Mouse (Mus musculus) forebrain, embryonic 11.5 days (tissue): ENCODE measurements around the gene L3mbtl3. TPM values are rescaled to one million over a fixed set of nuclear protein-coding genes. Genes with fewer than 3 reads are reported as not detected.
A peak's percentile ranks its signal among the peaks of the same experiment; 100 is the strongest.

Experiments
- ATAC-seq: fragments of 200-750 bp; cut with Nextera tagmentation; replicated peaks from 2 replicates; pipeline ENCODE4 v1.8.0; 2017; ENCODE audit warnings: moderate TSS enrichment; ENCODE audit not compliant: low FRiP score
- DNase-seq: peaks from one replicate; pipeline ENCODE4 v3.0.0-alpha.2; 2017; ENCODE audit warnings: low spot score
- H3K27ac ChIP-seq: fragments of 300-500 bp; sonication (generic); 2 replicates; pipeline ENCODE4 v1.5.1; 2014; ENCODE audit warnings: low read depth, low read length
- H3K27me3 ChIP-seq: fragments of 300-500 bp; sonication (generic); 2 replicates; pipeline ENCODE4 v1.6.1; 2014; ENCODE audit warnings: mild to moderate bottlenecking, low read length, mixed read lengths; ENCODE audit not compliant: control insufficient read depth, insufficient read depth
- H3K36me3 ChIP-seq: fragments of 300-500 bp; sonication (generic); 2 replicates; pipeline ENCODE4 v1.6.1; 2014; ENCODE audit warnings: mild to moderate bottlenecking, low read length, moderate library complexity, mixed read lengths; ENCODE audit not compliant: control insufficient read depth, insufficient read depth
- H3K4me1 ChIP-seq: fragments of 300-500 bp; sonication (generic); replicated peaks from 2 replicates; pipeline ENCODE4 v1.6.1; 2014; ENCODE audit warnings: low read length, mixed read lengths; ENCODE audit not compliant: control insufficient read depth, insufficient read depth
- H3K4me2 ChIP-seq: fragments of 300-500 bp; sonication (generic); 2 replicates; pipeline ENCODE4 v1.6.1; 2014; ENCODE audit warnings: low read depth, mild to moderate bottlenecking, low read length, moderate library complexity, mixed read lengths; ENCODE audit not compliant: severe bottlenecking
- H3K4me3 ChIP-seq: fragments of 300-500 bp; sonication (generic); 2 replicates; pipeline ENCODE4 v1.5.1; 2014; ENCODE audit warnings: low read depth, low read length
- H3K9ac ChIP-seq: fragments of 300-500 bp; sonication (generic); 2 replicates; pipeline ENCODE4 v1.6.1; 2014; ENCODE audit warnings: low read length
- H3K9me3 ChIP-seq: fragments of 300-500 bp; sonication (generic); 2 replicates; pipeline ENCODE4 v1.6.1; 2016; ENCODE audit warnings: low read length, mixed read lengths; ENCODE audit not compliant: control insufficient read depth
- WGBS: fragments of 180-500 bp; shearing (Covaris S2); extraction: QIAGEN DNeasy Blood & Tissue Kit; methylation state at CpG from one replicate; pipeline ENCODE4 v1.1.7; 2014; 5-methylcytosine and 5-hydroxymethylcytosine counted together
- polyA plus RNA-seq: library from polyadenylated mRNA; unstranded; fragments of >200 nt; fragmentation: Nextera tagmentation; extraction: Ambion mirVana; gene quantifications from 2 replicates; pipeline ENCODE4 v1.2.1, GENCODE M21; 2014

L3mbtl3 gene
- polyA plus RNA-seq, 1 experiment from 2014 or later = 23.2 TPM

- Histone ChIP-seq H3K9ac (peak overlapping the region; percentile 93), H3K4me1 (peaks cover 1% of the 10 kb centered on the region; the same call in 1 of the 2 replicates), H3K4me2 (peak overlapping the region; percentile 76), H3K27ac (peak overlapping the region; percentile 92), H3K27me3 (no peaks in the 10 kb centered on the region), H3K9me3 (no peaks in the 10 kb centered on the region), H3K36me3 (no peaks in the 10 kb centered on the region; the same call in 1 of the 2 replicates), H3K4me3 (peak overlapping the region; percentile 83)
- DNase-seq (peak; percentile 84), ATAC-seq (0 out of 2 replicates have a peak, but pooled peaks have one; percentile 1)
- under 1% methylated on average over 51 of the region's 51 CpGs for WGBS
Observed at GRCm38 (mm10) chr10:26372940-26373931, 2.5 kb downstream of the L3mbtl3 start.

- Histone ChIP-seq H3K9ac (no peak overlapping the region), H3K4me1 (peaks cover 1% of the 10 kb centered on the region; the same call in 1 of the 2 replicates), H3K27ac (no peak overlapping the region), H3K9me3 (no peaks in the 10 kb centered on the region), H3K4me3 (no peak overlapping the region), H3K4me2 (no peak overlapping the region), H3K27me3 (no peaks in the 10 kb centered on the region), H3K36me3 (no peaks in the 10 kb centered on the region; the same call in 1 of the 2 replicates)
- DNase-seq (peak; percentile 59), ATAC-seq (no peak)
- WGBS = 61% methylated on average over 7 of the region's 7 CpGs
Observed at GRCm38 (mm10) chr10:26371416-26371815, 4.4 kb downstream of the L3mbtl3 start.

- WGBS = 93% methylated on average over 2 of the region's 2 CpGs
Observed at GRCm38 (mm10) chr10:26364942-26365341, 10.8 kb downstream of the L3mbtl3 start.

GRCm38 (mm10) chr10:26364326-26364856, 11.4 kb downstream of the L3mbtl3 start:
- Histone ChIP-seq H3K4me2 (no peak overlapping the region), H3K4me3 (no peak overlapping the region), H3K9me3 (no peaks in the 10 kb centered on the region), H3K36me3 (no peaks in the 10 kb centered on the region; the same call in 1 of the 2 replicates), H3K27me3 (no peaks in the 10 kb centered on the region), H3K27ac (no peak overlapping the region), H3K4me1 (no peaks in the 10 kb centered on the region), H3K9ac (no peak overlapping the region)
- ATAC-seq (no peak), DNase-seq (no peak)
- WGBS = 88% methylated on average over 8 of the region's 8 CpGs

More at GRCm38 (mm10) chr10:26364942-26365341, 10.8 kb downstream of the L3mbtl3 start:
- Histone ChIP-seq H3K4me2 (no peak overlapping the region), H3K9me3 (no peaks in the 10 kb centered on the region), H3K9ac (no peak overlapping the region), H3K36me3 (no peaks in the 10 kb centered on the region; the same call in 1 of the 2 replicates), H3K4me3 (no peak overlapping the region), H3K27ac (no peak overlapping the region), H3K4me1 (no peaks in the 10 kb centered on the region), H3K27me3 (no peaks in the 10 kb centered on the region)
- ATAC-seq = no peak
- no peak for DNase-seq

GRCm38 (mm10) chr10:26363605-26364004, 12.2 kb downstream of the L3mbtl3 start:
- no peaks in the 10 kb centered on the region for H3K9me3 ChIP-seq
- no peak overlapping the region for H3K9ac ChIP-seq
- no peak overlapping the region for H3K27ac ChIP-seq
- ATAC-seq (no peak), DNase-seq (no peak)
- H3K27me3 ChIP-seq = no peaks in the 10 kb centered on the region
- no peaks in the 10 kb centered on the region for H3K4me1 ChIP-seq
- no peak overlapping the region for H3K4me2 ChIP-seq
- no peaks in the 10 kb centered on the region for H3K36me3 ChIP-seq
- H3K4me3 ChIP-seq = no peak overlapping the region
- 65% methylated on average over 3 of the region's 3 CpGs for WGBS

- Histone ChIP-seq H3K27me3 (no peaks in the 10 kb centered on the region), H3K4me3 (no peak overlapping the region), H3K9ac (no peak overlapping the region), H3K4me1 (no peaks in the 10 kb centered on the region), H3K36me3 (no peaks in the 10 kb centered on the region; the same call in none of the 2 replicates), H3K27ac (no peak overlapping the region), H3K9me3 (no peaks in the 10 kb centered on the region), H3K4me2 (no peak overlapping the region)
- ATAC-seq (no peak), DNase-seq (no peak)
- 91% methylated on average over 6 of the region's 6 CpGs for WGBS
Observed at GRCm38 (mm10) chr10:26358798-26359197, 17.0 kb downstream of the L3mbtl3 start.

GRCm38 (mm10) chr10:26358231-26358630, 17.5 kb downstream of the L3mbtl3 start:
- no peak overlapping the region for H3K4me3 ChIP-seq
- ATAC-seq = no peak
- no peaks in the 10 kb centered on the region for H3K4me1 ChIP-seq
- H3K27me3 ChIP-seq = no peaks in the 10 kb centered on the region
- 97% methylated on average over 5 of the region's 5 CpGs for WGBS
- no peaks in the 10 kb centered on the region; the same call in none of the 2 replicates for H3K36me3 ChIP-seq
- no peaks in the 10 kb centered on the region for H3K9me3 ChIP-seq
- H3K27ac ChIP-seq = no peak overlapping the region
- DNase-seq = no peak
- no peak overlapping the region for H3K4me2 ChIP-seq
- no peak overlapping the region for H3K9ac ChIP-seq

- Histone ChIP-seq H3K4me1 (no peaks in the 10 kb centered on the region), H3K27ac (no peak overlapping the region), H3K9ac (no peak overlapping the region), H3K36me3 (no peaks in the 10 kb centered on the region; the same call in none of the 2 replicates), H3K4me2 (no peak overlapping the region), H3K27me3 (no peaks in the 10 kb centered on the region), H3K9me3 (no peaks in the 10 kb centered on the region), H3K4me3 (no peak overlapping the region)
- 52% methylated on average over 4 of the region's 4 CpGs for WGBS
- DNase-seq (no peak), ATAC-seq (no peak)
Observed at GRCm38 (mm10) chr10:26353781-26354180, 22.0 kb downstream of the L3mbtl3 start.
